Mouse (Mus musculus): Measurements from ENCODE around the gene Cxcl12.

The Cxcl12 gene

DNA sequence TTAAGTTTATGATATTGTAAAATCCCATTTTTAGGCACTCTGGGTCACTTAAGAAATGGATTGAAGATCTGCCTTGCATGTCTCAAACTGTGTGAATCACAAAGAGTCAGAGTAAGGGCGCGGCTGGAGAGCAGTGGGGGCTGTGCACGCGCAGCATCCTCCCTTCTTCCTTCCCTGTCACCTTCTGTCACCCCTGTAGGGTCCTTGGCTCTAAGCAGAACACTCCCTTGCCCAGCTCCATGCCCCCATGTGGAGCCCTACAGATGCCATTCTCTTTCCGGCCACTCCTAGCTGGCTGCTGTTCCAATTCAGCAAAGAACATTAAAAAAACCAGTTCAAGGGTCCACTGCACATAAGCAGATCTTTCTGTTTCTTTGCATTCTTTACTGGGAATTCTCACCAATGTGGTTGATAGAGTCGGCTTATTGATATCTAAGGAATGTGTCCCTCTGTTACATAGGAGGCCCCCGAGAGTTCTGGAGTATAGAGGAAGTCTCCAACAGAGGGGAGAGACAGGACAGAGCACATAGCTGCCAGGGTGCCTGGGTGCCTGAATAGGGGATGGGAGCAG lies 51.7 kb downstream of the Cxcl12 start:
- no peak for DNase-seq (ENCODE audit: low read depth, low spot score)

DNA sequence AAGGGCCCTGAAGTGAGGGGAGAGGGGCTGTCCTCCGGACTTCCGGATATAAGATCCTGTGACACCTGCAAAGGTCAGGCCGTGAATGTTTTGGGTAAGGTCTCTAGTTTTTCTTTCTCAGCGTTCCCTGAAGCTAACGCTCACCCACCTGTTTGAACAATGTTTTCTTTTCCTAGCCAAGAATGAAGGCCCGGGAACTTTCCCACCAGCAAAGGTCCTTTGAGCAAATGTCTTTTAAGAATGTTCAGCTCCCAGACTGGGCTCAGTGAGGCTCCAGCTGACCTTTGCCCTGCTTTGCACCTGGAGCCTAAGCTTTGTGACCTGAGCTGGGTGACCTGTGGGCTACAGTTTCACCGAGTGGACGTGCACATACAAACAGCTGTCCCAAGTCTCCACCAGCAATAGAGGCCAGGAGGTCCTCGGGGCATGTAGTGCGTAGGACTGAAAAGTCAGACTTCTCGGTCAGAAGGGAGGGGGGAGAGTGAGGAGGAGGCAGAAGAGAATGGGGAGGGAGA lies 52.6 kb downstream of the Cxcl12 start:
- no peak for DNase-seq (ENCODE audit: low read depth, low spot score)
